Mouse (Mus musculus) retina, postnatal 7 days (tissue): ENCODE data around the gene Pgbd5.

Source experiments
- DNase-seq: peaks from one replicate; pipeline ENCODE4 v3.0.0-alpha.2; 2012; ENCODE audit warnings: low read depth, low spot score

The Pgbd5 gene

GRCm38 (mm10) chr8:124392271-124393012, 47.0 kb downstream of the Pgbd5 start:
- no peak for DNase-seq

GRCm38 (mm10) chr8:124391191-124391590, 48.3 kb downstream of the Pgbd5 start:
- DNase-seq = no peak

GRCm38 (mm10) chr8:124389495-124389894, 50.0 kb downstream of the Pgbd5 start:
- no peak for DNase-seq

- no peak for DNase-seq
Observed at GRCm38 (mm10) chr8:124386225-124386899, 53.1 kb downstream of the Pgbd5 start.

- no peak for DNase-seq
Observed at GRCm38 (mm10) chr8:124384336-124384735, 55.1 kb downstream of the Pgbd5 start.

- DNase-seq = no peak
Observed at GRCm38 (mm10) chr8:124382235-124382634, 57.2 kb downstream of the Pgbd5 start.

GRCm38 (mm10) chr8:124379289-124379688, 60.2 kb downstream of the Pgbd5 start:
- no peak for DNase-seq

GRCm38 (mm10) chr8:124376406-124376805, 63.1 kb downstream of the Pgbd5 start:
- DNase-seq = no peak

- DNase-seq = no peak
Observed at GRCm38 (mm10) chr8:124375727-124376126, 63.7 kb downstream of the Pgbd5 start.

GRCm38 (mm10) chr8:124375168-124375567, 64.3 kb downstream of the Pgbd5 start:
- no peak for DNase-seq

- no peak for DNase-seq
Observed at GRCm38 (mm10) chr8:124373753-124374152, 65.7 kb downstream of the Pgbd5 start.

GRCm38 (mm10) chr8:124371410-124372123, 67.9 kb downstream of the Pgbd5 start:
- no peak for DNase-seq

GRCm38 (mm10) chr8:124370422-124371183, 68.9 kb downstream of the Pgbd5 start:
- DNase-seq = no peak

GRCm38 (mm10) chr8:124368213-124368612, 71.2 kb downstream of the Pgbd5 start:
- peak; percentile 63 for DNase-seq

- DNase-seq = no peak
Observed at GRCm38 (mm10) chr8:124363337-124363736, 76.1 kb downstream of the Pgbd5 start.

GRCm38 (mm10) chr8:124362589-124362988, 76.9 kb downstream of the Pgbd5 start:
- no peak for DNase-seq

GRCm38 (mm10) chr8:124361773-124362427, 77.6 kb downstream of the Pgbd5 start:
- DNase-seq = no peak

GRCm38 (mm10) chr8:124360911-124361310, 78.5 kb downstream of the Pgbd5 start:
- no peak for DNase-seq

- no peak for DNase-seq
Observed at GRCm38 (mm10) chr8:124351636-124352035, 87.8 kb downstream of the Pgbd5 start.

- peak; percentile 61 for DNase-seq
Observed at GRCm38 (mm10) chr8:124349663-124350062, 89.8 kb downstream of the Pgbd5 start.

- DNase-seq = no peak
Observed at GRCm38 (mm10) chr8:124348087-124348486, 91.4 kb downstream of the Pgbd5 start.
